Mouse (Mus musculus) stomach, embryonic 16.5 days (tissue): ENCODE results near the gene Emc9. TPM values are rescaled to one million over a fixed set of nuclear protein-coding genes. Genes with fewer than 3 reads are reported as not detected.

Experiments
- ATAC-seq: fragments of 200-750 bp; cut with Nextera tagmentation; 2 replicates; pipeline ENCODE4 v1.8.0; 2017; ENCODE audit warnings: moderate number of reproducible peaks, moderate TSS enrichment; ENCODE audit not compliant: insufficient read depth, low FRiP score
- H3K27ac ChIP-seq: fragments of 300-500 bp; sonication (generic); 2 replicates; pipeline ENCODE4 v1.5.1; 2014; ENCODE audit warnings: low read length
- H3K27me3 ChIP-seq: fragments of 300-500 bp; sonication (generic); 2 replicates; pipeline ENCODE4 v1.6.1; 2014; ENCODE audit warnings: low read length, control low read depth, mixed read lengths; ENCODE audit not compliant: control insufficient read depth, insufficient read depth
- H3K36me3 ChIP-seq: fragments of 300-500 bp; sonication (generic); 2 replicates; pipeline ENCODE4 v1.6.1; 2014; ENCODE audit warnings: low read length; ENCODE audit not compliant: control insufficient read depth, insufficient read depth
- H3K4me1 ChIP-seq: fragments of 300-500 bp; sonication (generic); 2 replicates; pipeline ENCODE4 v1.6.1; 2014; ENCODE audit warnings: low read length, control low read depth, mixed read lengths; ENCODE audit not compliant: control insufficient read depth, insufficient read depth
- H3K4me2 ChIP-seq: fragments of 300-500 bp; sonication (generic); 2 replicates; pipeline ENCODE4 v1.6.1; 2014; ENCODE audit warnings: low read depth, low read length, mixed read lengths
- H3K4me3 ChIP-seq: fragments of 300-500 bp; sonication (generic); replicated peaks from 2 replicates; pipeline ENCODE4 v1.5.1; 2014; ENCODE audit warnings: mild to moderate bottlenecking, low read length
- H3K9ac ChIP-seq: fragments of 300-500 bp; sonication (generic); 2 replicates; pipeline ENCODE4 v1.6.1; 2014; ENCODE audit warnings: low read length
- H3K9me3 ChIP-seq: fragments of 300-500 bp; sonication (generic); replicated peaks from 2 replicates; pipeline ENCODE4 v1.6.1; 2016; ENCODE audit warnings: low read length, control low read depth; ENCODE audit not compliant: control insufficient read depth
- WGBS: fragments of 180-500 bp; shearing (Covaris S2); extraction: QIAGEN DNeasy Blood & Tissue Kit; methylation state at CpG from one replicate; pipeline ENCODE4 v1.1.7; 2014; 5-methylcytosine and 5-hydroxymethylcytosine counted together
- polyA plus RNA-seq: library from polyadenylated mRNA; unstranded; fragments of >200 nt; fragmentation: Nextera tagmentation; extraction: Ambion mirVana; gene quantifications from 2 replicates; pipeline ENCODE4 v1.2.1, GENCODE M21; 2015

Emc9 gene
- 11.4 and 11.5 TPM in 2 replicates for polyA plus RNA-seq

DNA sequence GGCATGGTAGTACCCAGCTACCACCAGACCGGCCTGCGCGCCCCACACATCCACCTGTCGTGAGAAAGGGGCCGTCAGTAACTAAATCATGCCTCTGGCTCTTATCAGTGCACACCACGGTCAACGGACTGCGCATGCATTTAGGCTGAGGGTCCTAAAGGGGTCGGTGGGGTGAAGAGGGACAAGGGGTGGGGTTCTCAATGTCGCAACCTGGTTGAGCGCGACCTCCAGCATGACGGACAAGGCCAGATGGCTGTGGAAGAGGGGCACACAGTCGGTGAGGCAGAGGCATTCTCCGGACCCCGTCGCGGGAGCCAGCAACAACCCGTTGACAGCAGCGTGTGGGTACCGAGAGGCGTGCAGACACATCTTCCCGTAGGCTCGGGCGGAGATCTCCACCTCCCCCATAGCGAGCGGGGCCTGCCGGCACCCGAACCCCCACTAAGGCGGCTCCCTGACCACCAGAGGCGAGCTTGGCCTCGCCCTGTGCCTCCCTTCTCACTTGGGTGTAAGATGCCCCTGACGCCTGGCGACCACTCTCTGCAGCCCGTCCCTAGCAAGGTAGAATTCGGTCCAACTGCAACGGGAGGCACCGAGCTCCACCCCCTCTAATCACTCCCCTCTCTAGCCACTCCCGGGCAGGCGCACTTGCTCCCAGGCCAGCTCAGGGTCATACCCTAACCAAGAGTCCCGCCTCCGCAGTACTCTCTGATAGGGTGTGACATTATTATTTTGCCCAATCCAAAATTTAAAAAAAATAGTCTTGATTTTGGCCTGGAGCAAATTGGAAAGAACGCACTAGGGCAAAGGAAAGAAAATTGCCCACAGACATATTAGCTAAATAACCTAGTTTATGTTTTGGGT lies at the start of gene Emc9:
Gene Emc9, minus strand, starts transcription at position 601 of the 864 bp plus-strand sequence.
- 3% methylated on average over 43 of the region's 43 CpGs for WGBS
- H3K27me3 ChIP-seq, result no peaks in the 10 kb centered on the region
- H3K27ac ChIP-seq, result peak within 1 kb of the TSS; percentile 67
- peaks cover 12% of the 10 kb centered on the region for H3K4me1 ChIP-seq
- peaks cover 11% of the 10 kb centered on the region for H3K36me3 ChIP-seq
- H3K4me2 ChIP-seq, result peak within 1 kb of the TSS; percentile 80
- H3K9me3 ChIP-seq, result no peaks in the 10 kb centered on the region
- peak within 1 kb of the TSS; percentile 63 for H3K4me3 ChIP-seq
- H3K9ac ChIP-seq, result peak within 1 kb of the TSS; percentile 75
- ATAC-seq, result peak; percentile 89

DNA sequence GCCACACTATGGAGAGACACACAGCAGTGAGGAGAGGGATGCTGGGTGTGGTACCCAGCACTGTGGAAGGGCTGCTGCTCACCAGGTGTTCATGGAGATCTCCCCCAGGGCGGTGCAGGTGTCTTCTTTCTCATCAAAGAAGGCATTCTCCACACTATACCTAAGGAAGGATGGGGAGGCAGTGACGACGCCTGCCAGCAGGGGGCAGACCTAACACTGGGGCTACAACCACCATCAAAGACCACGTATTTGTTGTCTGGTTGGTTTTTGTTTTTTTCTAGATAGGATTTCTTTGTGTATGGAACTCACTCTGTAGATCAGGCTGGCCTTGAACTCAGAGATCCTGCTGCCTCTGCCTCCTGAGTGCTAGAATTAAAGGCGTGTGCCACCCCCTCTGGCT lies 44.2 kb upstream of the Emc9 start:
- 51% methylated on average over 5 of the region's 5 CpGs for WGBS
- H3K9ac ChIP-seq, result no peak overlapping the region
- no peak overlapping the region for H3K27ac ChIP-seq
- H3K27me3 ChIP-seq, result no peaks in the 10 kb centered on the region
- no peak overlapping the region for H3K4me3 ChIP-seq
- peaks cover 4% of the 10 kb centered on the region; the same call in 1 of the 2 replicates for H3K4me1 ChIP-seq
- H3K36me3 ChIP-seq, result peaks cover 30% of the 10 kb centered on the region
- H3K4me2 ChIP-seq, result no peak overlapping the region
- H3K9me3 ChIP-seq, result no peaks in the 10 kb centered on the region
- ATAC-seq, result no peak

- no peak overlapping the region for H3K9ac ChIP-seq
- H3K4me1 ChIP-seq, result no peaks in the 10 kb centered on the region
- ATAC-seq, result no peak
- H3K9me3 ChIP-seq, result no peaks in the 10 kb centered on the region
- H3K27ac ChIP-seq, result no peak overlapping the region
- H3K27me3 ChIP-seq, result no peaks in the 10 kb centered on the region
- 84% methylated on average over 27 of the region's 27 CpGs for WGBS
- H3K36me3 ChIP-seq, result peaks cover 26% of the 10 kb centered on the region
- no peak overlapping the region for H3K4me3 ChIP-seq
- H3K4me2 ChIP-seq, result no peak overlapping the region
These were observed 43.1 kb upstream of the Emc9 start for GRCm38 (mm10) chr14:55628077-55628827.

GRCm38 (mm10) chr14:55618486-55619195 lies 33.5 kb upstream of the Emc9 start:
- Histone ChIP-seq H3K4me3 (peak overlapping the region; percentile 32), H3K27ac (no peak overlapping the region), H3K27me3 (no peaks in the 10 kb centered on the region), H3K4me1 (peaks cover 8% of the 10 kb centered on the region), H3K36me3 (no peaks in the 10 kb centered on the region), H3K4me2 (peak overlapping the region; percentile 51), H3K9me3 (no peaks in the 10 kb centered on the region), H3K9ac (peak overlapping the region; percentile 46)
- WGBS, result 28% methylated on average over 22 of the region's 22 CpGs
- peak; percentile 41; the same call in 1 of the 2 replicates for ATAC-seq

GRCm38 (mm10) chr14:55617822-55618221 lies 32.7 kb upstream of the Emc9 start, which contains the start of gene Rec8:
TSS of gene Rec8 (plus strand) at chr14:55618037.
- Histone ChIP-seq H3K9me3 (no peaks in the 10 kb centered on the region), H3K27ac (no peak within 1 kb of the TSS), H3K27me3 (no peaks in the 10 kb centered on the region), H3K36me3 (no peaks in the 10 kb centered on the region), H3K4me1 (peaks cover 8% of the 10 kb centered on the region), H3K4me2 (peak within 1 kb of the TSS; percentile 51), H3K9ac (peak within 1 kb of the TSS; percentile 46), H3K4me3 (peak within 1 kb of the TSS; percentile 32)
- ATAC-seq, result peak; percentile 88
- WGBS, result 17% methylated on average over 21 of the region's 21 CpGs

DNA sequence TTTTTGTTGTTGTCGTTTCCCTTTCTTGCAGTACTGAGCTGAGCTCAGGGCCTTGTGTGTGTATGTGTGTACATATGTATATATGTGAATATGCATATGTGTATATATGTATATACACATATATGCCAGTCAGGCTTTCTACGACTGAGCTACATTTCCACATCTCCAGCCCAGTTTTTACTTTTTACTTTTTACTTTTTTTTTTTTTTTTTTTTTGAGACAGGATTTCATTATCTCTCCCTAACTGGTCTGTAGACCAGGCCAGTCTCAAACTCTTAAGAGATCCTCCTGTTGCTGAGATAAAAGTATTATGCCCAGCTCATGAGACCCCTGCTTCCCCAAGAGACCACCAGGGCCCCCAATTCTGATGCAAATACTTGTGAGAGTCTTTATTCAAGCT lies 31.7 kb upstream of the Emc9 start:
- no peaks in the 10 kb centered on the region for H3K27me3 ChIP-seq
- H3K9me3 ChIP-seq, result no peaks in the 10 kb centered on the region
- H3K36me3 ChIP-seq, result no peaks in the 10 kb centered on the region
- 70% methylated on average over 2 of the region's 2 CpGs for WGBS
- peaks cover 8% of the 10 kb centered on the region for H3K4me1 ChIP-seq
- no peak for ATAC-seq
- no peak overlapping the region for H3K4me2 ChIP-seq
- H3K4me3 ChIP-seq, result no peak overlapping the region
- no peak overlapping the region for H3K9ac ChIP-seq
- no peak overlapping the region for H3K27ac ChIP-seq

DNA sequence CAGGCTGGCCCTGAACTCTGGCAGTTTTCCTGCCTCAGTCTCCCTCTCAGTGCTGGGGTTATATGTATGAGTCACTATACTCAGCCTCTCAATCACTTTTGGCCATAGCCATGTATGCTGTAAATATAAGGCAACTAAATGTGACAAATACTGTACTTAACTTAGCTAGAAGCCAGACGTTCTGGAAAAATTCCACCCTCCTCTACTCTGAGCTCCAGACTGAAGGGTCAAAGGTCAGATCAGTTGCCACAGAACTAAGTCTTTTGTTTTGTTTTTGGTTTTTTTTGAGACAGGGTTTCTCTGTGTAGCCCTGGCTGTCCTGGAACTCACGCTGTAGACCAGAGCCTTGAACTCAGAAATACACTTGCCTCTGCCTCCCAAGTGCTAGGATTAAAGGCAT lies 30.8 kb upstream of the Emc9 start:
- H3K36me3 ChIP-seq, result no peaks in the 10 kb centered on the region
- H3K4me3 ChIP-seq, result no peak overlapping the region
- peaks cover 8% of the 10 kb centered on the region for H3K4me1 ChIP-seq
- H3K27me3 ChIP-seq, result no peaks in the 10 kb centered on the region
- H3K9ac ChIP-seq, result no peak overlapping the region
- 45% methylated on average over 2 of the region's 2 CpGs for whole genome bisulfite sequencing
- H3K4me2 ChIP-seq, result no peak overlapping the region
- no peaks in the 10 kb centered on the region for H3K9me3 ChIP-seq
- ATAC-seq, result no peak
- H3K27ac ChIP-seq, result no peak overlapping the region

DNA sequence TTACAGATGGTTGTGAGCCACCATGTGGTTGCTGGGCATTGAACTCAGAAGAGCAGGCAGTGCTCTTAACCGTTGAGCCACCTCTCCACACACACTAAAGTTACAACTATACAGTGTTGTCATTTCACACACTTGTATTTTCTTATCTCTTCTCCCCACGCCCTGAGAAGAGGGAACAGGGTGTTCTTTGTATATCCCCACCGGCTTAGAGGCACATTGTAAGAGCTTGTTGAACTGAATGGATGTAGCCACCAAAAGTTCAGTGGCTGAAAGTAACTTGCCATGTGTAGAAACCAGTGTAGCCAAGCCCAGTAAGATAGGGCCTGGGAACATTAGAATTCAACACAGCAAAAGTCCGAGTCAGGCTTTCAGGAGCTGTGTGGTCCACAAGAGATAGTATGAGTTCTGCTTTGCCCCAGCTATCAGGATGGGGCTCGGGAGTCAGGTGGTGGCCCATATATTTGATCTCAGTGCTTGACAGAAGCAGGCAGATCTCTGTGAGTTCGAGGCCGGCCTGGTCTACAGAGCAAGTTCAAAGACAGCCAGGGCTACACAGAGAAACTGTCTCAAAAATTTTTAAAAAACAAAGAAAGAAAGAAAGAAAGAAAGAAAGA lies 29.6 kb upstream of the Emc9 start:
- H3K27ac ChIP-seq, result no peak overlapping the region
- H3K9me3 ChIP-seq, result no peaks in the 10 kb centered on the region
- no peak overlapping the region for H3K4me3 ChIP-seq
- H3K4me1 ChIP-seq, result peaks cover 8% of the 10 kb centered on the region
- H3K9ac ChIP-seq, result no peak overlapping the region
- peaks cover 2% of the 10 kb centered on the region; the same call in 1 of the 2 replicates for H3K36me3 ChIP-seq
- no peak overlapping the region for H3K4me2 ChIP-seq
- no peak for ATAC-seq
- 76% methylated on average over 7 of the region's 7 CpGs for WGBS
- no peaks in the 10 kb centered on the region for H3K27me3 ChIP-seq
